Mouse (Mus musculus) B cell, adult 67 days (primary cell): ENCODE results near the gene Mrps27. TPM values are rescaled to one million over a fixed set of nuclear protein-coding genes. Genes with fewer than 3 reads are reported as not detected.

ENCODE experiments used
- total RNA-seq, 2 experiments: library from RNA; stranded (reverse); gene quantifications; 4 replicates each; pipeline ENCODE4 v1.2.4; 2023

Mrps27 gene
- 10 to 100 TPM; 15.9 to 18.2 TPM for total RNA-seq

GRCm38 (mm10) chr13:99344599-99345575 is at the start of gene Mrps27, which contains the start of gene Ptcd2:
Mrps27 (plus strand) TSS chr13:99344786.
Ptcd2 (minus strand) TSS chr13:99344705.

Other genes starting within 250 kb of the Mrps27 start
- under 1 TPM; 0.12 to 0.26 TPM for gene Zfp366, start 160.0 kb upstream of the Mrps27 start, total RNA-seq
- gene Ptcd2, start 81 bp upstream of the Mrps27 start, total RNA-seq, result 10 to 100 TPM; 36.8 to 38.4 TPM
- not detected for gene Map1b, start 171.8 kb downstream of the Mrps27 start, total RNA-seq